Mouse (Mus musculus): Measurements from ENCODE around the gene Zbtb18. TPM values are rescaled to one million over a fixed set of nuclear protein-coding genes. Genes with fewer than 3 reads are reported as not detected.

Zbtb18 gene
- total and polyA plus RNA-seq, 2 experiments from 2014 or later = 45.6 to 114 TPM

GRCm38 (mm10) chr1:177451991-177452431, 9.9 kb downstream of the Zbtb18 start:
- ATAC-seq (no peak), DNase-seq (ENCODE audit: low spot score) (peak; percentile 43)
- Histone ChIP-seq H3K9ac (replicated peaks; ENCODE audit: low read length) (no peak overlapping the region; the same call in 1 of the 2 replicates), H3K27ac (peak overlapping the region; percentile 68), H3K36me3 (ENCODE audit: insufficient read depth, low read length) (peaks cover 8% of the 10 kb centered on the region), H3K4me3 (ENCODE audit: low read length) (no peak overlapping the region), H3K9me3 (ENCODE audit: low read length) (no peaks in the 10 kb centered on the region), H3K4me1 (ENCODE audit: insufficient read depth, low read length) (0 out of 2 replicates have a peak, but pooled peaks cover 4% of the 10 kb centered on the region), H3K27me3 (ENCODE audit: insufficient read depth, low read length) (no peaks in the 10 kb centered on the region), H3K4me2 (ENCODE audit: low read depth, low read length) (peak overlapping the region; percentile 44)
- no peak for TF ChIP-seq CTCF (IDR thresholded peaks at IDR 0.05; ENCODE audit: low read depth)
- 46% methylated on average over 4 of the region's 4 CpGs for WGBS

GRCm38 (mm10) chr1:177452987-177453386, 10.8 kb downstream of the Zbtb18 start:
- H3K9me3 ChIP-seq (ENCODE audit: low read length) = no peaks in the 10 kb centered on the region
- peak overlapping the region; percentile 58; the same call in 1 of the 2 replicates for H3K27ac ChIP-seq
- peak overlapping the region; percentile 28; the same call in 1 of the 2 replicates for H3K4me2 ChIP-seq (ENCODE audit: low read depth, low read length)
- 64% methylated on average over 5 of the region's 5 CpGs for WGBS
- no peak for TF ChIP-seq CTCF (IDR thresholded peaks at IDR 0.05; ENCODE audit: low read depth)
- H3K9ac ChIP-seq (replicated peaks; ENCODE audit: low read length) = no peak overlapping the region
- H3K36me3 ChIP-seq (ENCODE audit: insufficient read depth, low read length) = peaks cover 3% of the 10 kb centered on the region
- 0 out of 2 replicates have a peak, but pooled peaks cover under 1% of the 10 kb centered on the region for H3K4me1 ChIP-seq (ENCODE audit: insufficient read depth, low read length)
- no peaks in the 10 kb centered on the region for H3K27me3 ChIP-seq (ENCODE audit: insufficient read depth, low read length)
- ATAC-seq (no peak), DNase-seq (ENCODE audit: low spot score) (no peak)
- H3K4me3 ChIP-seq (ENCODE audit: low read length) = no peak overlapping the region

GRCm38 (mm10) chr1:177453806-177454205, 11.7 kb downstream of the Zbtb18 start:
- TF ChIP-seq CTCF (IDR thresholded peaks at IDR 0.05; ENCODE audit: low read depth) = no peak
- Histone ChIP-seq H3K9ac (replicated peaks; ENCODE audit: low read length) (no peak overlapping the region), H3K27me3 (ENCODE audit: insufficient read depth, low read length) (no peaks in the 10 kb centered on the region), H3K36me3 (ENCODE audit: insufficient read depth, low read length) (no peaks in the 10 kb centered on the region), H3K4me3 (ENCODE audit: low read length) (no peak overlapping the region), H3K4me1 (ENCODE audit: insufficient read depth, low read length) (peaks cover 3% of the 10 kb centered on the region; the same call in 1 of the 2 replicates), H3K9me3 (ENCODE audit: low read length) (no peaks in the 10 kb centered on the region), H3K27ac (no peak overlapping the region; the same call in 1 of the 2 replicates), H3K4me2 (ENCODE audit: low read depth, low read length) (peak overlapping the region; percentile 30; the same call in 1 of the 2 replicates)
- ATAC-seq (no peak), DNase-seq (ENCODE audit: low spot score) (no peak)
- 43% methylated on average over 8 of the region's 8 CpGs for WGBS

- Histone ChIP-seq H3K36me3 (ENCODE audit: insufficient read depth, low read length) (no peaks in the 10 kb centered on the region), H3K4me2 (ENCODE audit: low read depth, low read length) (no peak overlapping the region), H3K4me3 (ENCODE audit: low read length) (no peak overlapping the region), H3K4me1 (ENCODE audit: insufficient read depth, low read length) (peaks cover 5% of the 10 kb centered on the region; the same call in 1 of the 2 replicates), H3K27ac (no peak overlapping the region), H3K9ac (replicated peaks; ENCODE audit: low read length) (no peak overlapping the region), H3K9me3 (ENCODE audit: low read length) (no peaks in the 10 kb centered on the region), H3K27me3 (ENCODE audit: insufficient read depth, low read length) (no peaks in the 10 kb centered on the region)
- DNase-seq (ENCODE audit: low spot score) = no peak
- ATAC-seq = no peak
- no peak for TF ChIP-seq CTCF (IDR thresholded peaks at IDR 0.05; ENCODE audit: low read depth)
- 84% methylated on average over 6 of the region's 6 CpGs for WGBS
These were observed 12.3 kb downstream of the Zbtb18 start for GRCm38 (mm10) chr1:177454492-177454891.

GRCm38 (mm10) chr1:177455466-177455865, 13.3 kb downstream of the Zbtb18 start:
- Histone ChIP-seq H3K27ac (no peak overlapping the region), H3K4me1 (ENCODE audit: insufficient read depth, low read length) (peaks cover 5% of the 10 kb centered on the region; the same call in 1 of the 2 replicates), H3K27me3 (ENCODE audit: insufficient read depth, low read length) (no peaks in the 10 kb centered on the region), H3K4me3 (ENCODE audit: low read length) (no peak overlapping the region), H3K9ac (replicated peaks; ENCODE audit: low read length) (no peak overlapping the region), H3K9me3 (ENCODE audit: low read length) (no peaks in the 10 kb centered on the region), H3K4me2 (ENCODE audit: low read depth, low read length) (no peak overlapping the region), H3K36me3 (ENCODE audit: insufficient read depth, low read length) (no peaks in the 10 kb centered on the region)
- 84% methylated on average over 5 of the region's 5 CpGs for WGBS
- DNase-seq (ENCODE audit: low spot score) = no peak
- no peak for ATAC-seq
- no peak for TF ChIP-seq CTCF (IDR thresholded peaks at IDR 0.05; ENCODE audit: low read depth)

GRCm38 (mm10) chr1:177456208-177456607, 14.1 kb downstream of the Zbtb18 start:
- no peak for TF ChIP-seq CTCF (IDR thresholded peaks at IDR 0.05; ENCODE audit: low read depth)
- Histone ChIP-seq H3K4me1 (ENCODE audit: insufficient read depth, low read length) (peaks cover 5% of the 10 kb centered on the region; the same call in 1 of the 2 replicates), H3K4me2 (ENCODE audit: low read depth, low read length) (no peak overlapping the region), H3K27me3 (ENCODE audit: insufficient read depth, low read length) (no peaks in the 10 kb centered on the region), H3K4me3 (ENCODE audit: low read length) (no peak overlapping the region), H3K27ac (0 out of 2 replicates have a peak overlapping the region, but pooled peaks have one; percentile 34), H3K36me3 (ENCODE audit: insufficient read depth, low read length) (no peaks in the 10 kb centered on the region), H3K9me3 (ENCODE audit: low read length) (no peaks in the 10 kb centered on the region), H3K9ac (replicated peaks; ENCODE audit: low read length) (no peak overlapping the region)
- WGBS = 92% methylated on average over 4 of the region's 4 CpGs
- ATAC-seq = no peak
- DNase-seq (ENCODE audit: low spot score) = no peak

- Histone ChIP-seq H3K27ac (peak overlapping the region; percentile 34; the same call in 1 of the 2 replicates), H3K36me3 (ENCODE audit: insufficient read depth, low read length) (no peaks in the 10 kb centered on the region), H3K4me1 (ENCODE audit: insufficient read depth, low read length) (peaks cover 5% of the 10 kb centered on the region; the same call in 1 of the 2 replicates), H3K27me3 (ENCODE audit: insufficient read depth, low read length) (no peaks in the 10 kb centered on the region), H3K9ac (replicated peaks; ENCODE audit: low read length) (no peak overlapping the region), H3K9me3 (ENCODE audit: low read length) (no peaks in the 10 kb centered on the region), H3K4me2 (ENCODE audit: low read depth, low read length) (no peak overlapping the region), H3K4me3 (ENCODE audit: low read length) (no peak overlapping the region)
- ATAC-seq = no peak
- WGBS = 32% methylated on average over 4 of the region's 4 CpGs
- no peak for DNase-seq (ENCODE audit: low spot score)
- TF ChIP-seq CTCF (IDR thresholded peaks at IDR 0.05; ENCODE audit: low read depth) = peak; percentile 25; the same call in 1 of the 2 replicates
These were observed 14.6 kb downstream of the Zbtb18 start for GRCm38 (mm10) chr1:177456772-177457171.
